Mouse (Mus musculus) testis, postnatal 10 days (tissue): ENCODE measurements at regions not wholly inside any gene's neighbourhood (a gene's known extent, or its start where the extent isn't known, plus 50 kb on each side); places are given as distances from the start of the nearest gene placed in this dataset.

ENCODE experiments used
- DNase-seq: peaks from one replicate; pipeline ENCODE4 v3.0.0; 2021; ENCODE audit warnings: low spot score

- no peak for DNase-seq
Measured at GRCm38 (mm10) chr1:81746013-81746412, 486.9 kb upstream of the Gm9747 start.

GRCm38 (mm10) chr1:81747025-81747424 is 485.9 kb upstream of the Gm9747 start:
- DNase-seq = no peak

GRCm38 (mm10) chr1:81754067-81754466 is 478.8 kb upstream of the Gm9747 start:
- no peak for DNase-seq

GRCm38 (mm10) chr1:81755281-81755680 is 477.6 kb upstream of the Gm9747 start:
- DNase-seq = no peak

GRCm38 (mm10) chr1:81755694-81756093 is 477.2 kb upstream of the Gm9747 start:
- no peak for DNase-seq

- no peak for DNase-seq
Measured at GRCm38 (mm10) chr1:81759919-81760318, 473.0 kb upstream of the Gm9747 start.

GRCm38 (mm10) chr1:81771704-81772103 is 461.2 kb upstream of the Gm9747 start:
- DNase-seq = no peak

- DNase-seq = no peak
Measured at GRCm38 (mm10) chr1:81780583-81780982, 452.3 kb upstream of the Gm9747 start.

- DNase-seq = no peak
Measured at GRCm38 (mm10) chr1:81784305-81784704, 448.6 kb upstream of the Gm9747 start.

- DNase-seq = no peak
Measured at GRCm38 (mm10) chr1:81794771-81795170, 438.1 kb upstream of the Gm9747 start.

- no peak for DNase-seq
Measured at GRCm38 (mm10) chr1:81795399-81795798, 437.5 kb upstream of the Gm9747 start.

- DNase-seq = no peak
Measured at GRCm38 (mm10) chr1:81811591-81811990, 421.3 kb upstream of the Gm9747 start.

- no peak for DNase-seq
Measured at GRCm38 (mm10) chr1:81818884-81819283, 414.0 kb upstream of the Gm9747 start.

- no peak for DNase-seq
Measured at GRCm38 (mm10) chr1:81841966-81842365, 390.9 kb upstream of the Gm9747 start.

- no peak for DNase-seq
Measured at GRCm38 (mm10) chr1:81850462-81851144, 382.3 kb upstream of the Gm9747 start.

- DNase-seq = no peak
Measured at GRCm38 (mm10) chr1:81859464-81859863, 373.4 kb upstream of the Gm9747 start.

- DNase-seq = no peak
Measured at GRCm38 (mm10) chr1:81864571-81864970, 368.3 kb upstream of the Gm9747 start.

GRCm38 (mm10) chr1:81886940-81887531 is 345.9 kb upstream of the Gm9747 start:
- DNase-seq = no peak

- no peak for DNase-seq
Measured at GRCm38 (mm10) chr1:81897241-81897640, 335.7 kb upstream of the Gm9747 start.

- no peak for DNase-seq
Measured at GRCm38 (mm10) chr1:81900843-81901242, 332.1 kb upstream of the Gm9747 start.

- DNase-seq = no peak
Measured at GRCm38 (mm10) chr1:81904056-81904455, 328.9 kb upstream of the Gm9747 start.

- no peak for DNase-seq
Measured at GRCm38 (mm10) chr1:81912607-81913006, 320.3 kb upstream of the Gm9747 start.

- no peak for DNase-seq
Measured at GRCm38 (mm10) chr1:81913561-81913964, 319.3 kb upstream of the Gm9747 start.

GRCm38 (mm10) chr1:81916840-81917239 is 316.1 kb upstream of the Gm9747 start:
- no peak for DNase-seq
